Mouse (Mus musculus) midbrain, embryonic 16.5 days (tissue): Measurements from ENCODE around the gene Gm20867. TPM values are rescaled to one million over a fixed set of nuclear protein-coding genes. Genes with fewer than 3 reads are reported as not detected.
"Not testable (repeated sequence)": the region's sequence is repeated elsewhere in the genome, so short reads cannot be mapped to it uniquely, and the experiment has no call there.

ENCODE experiments used
- ATAC-seq: fragments of 200-750 bp; cut with Nextera tagmentation; 2 replicates; pipeline ENCODE4 v1.8.0; 2017; ENCODE audit warnings: moderate TSS enrichment
- H3K27ac ChIP-seq: fragments of 300-500 bp; sonication (generic); 2 replicates; pipeline ENCODE4 v1.5.1; 2014; ENCODE audit warnings: mild to moderate bottlenecking, low read length, mixed read lengths
- H3K27me3 ChIP-seq: fragments of 300-500 bp; sonication (generic); 2 replicates; pipeline ENCODE4 v1.6.1; 2014; ENCODE audit warnings: low read depth, low read length, mixed read lengths; ENCODE audit not compliant: control insufficient read depth, insufficient read depth
- H3K36me3 ChIP-seq: fragments of 300-500 bp; sonication (generic); 2 replicates; pipeline ENCODE4 v1.6.1; 2014; ENCODE audit warnings: mild to moderate bottlenecking, low read length, moderate library complexity, mixed read lengths; ENCODE audit not compliant: control insufficient read depth, insufficient read depth
- H3K4me1 ChIP-seq: fragments of 300-500 bp; sonication (generic); 2 replicates; pipeline ENCODE4 v1.6.1; 2014; ENCODE audit warnings: mild to moderate bottlenecking, low read length, mixed read lengths; ENCODE audit not compliant: control insufficient read depth, insufficient read depth
- H3K4me2 ChIP-seq: fragments of 300-500 bp; sonication (generic); 2 replicates; pipeline ENCODE4 v1.6.1; 2014; ENCODE audit warnings: mild to moderate bottlenecking, low read length, mixed read lengths
- H3K4me3 ChIP-seq: fragments of 300-500 bp; sonication (generic); 2 replicates; pipeline ENCODE4 v1.5.1; 2014; ENCODE audit warnings: low read depth, mild to moderate bottlenecking, low read length, moderate library complexity, mixed read lengths
- H3K9ac ChIP-seq: fragments of 300-500 bp; sonication (generic); 2 replicates; pipeline ENCODE4 v1.6.1; 2014; ENCODE audit warnings: low read depth, low read length, mixed read lengths
- H3K9me3 ChIP-seq: fragments of 300-500 bp; sonication (generic); replicated peaks from 2 replicates; pipeline ENCODE4 v1.6.1; 2014; ENCODE audit warnings: mild to moderate bottlenecking, low read length, mixed read lengths; ENCODE audit not compliant: control insufficient read depth, poor library complexity, severe bottlenecking
- WGBS: fragments of 180-500 bp; shearing (Covaris S2); extraction: QIAGEN DNeasy Blood & Tissue Kit; methylation state at CpG from one replicate; pipeline ENCODE4 v1.1.7; 2014; 5-methylcytosine and 5-hydroxymethylcytosine counted together
- polyA plus RNA-seq: library from polyadenylated mRNA; unstranded; fragments of >200 nt; fragmentation: Nextera tagmentation; extraction: Ambion mirVana; gene quantifications from 2 replicates; pipeline ENCODE4 v1.2.1, GENCODE M21; 2015

The Gm20867 gene
- not detected in 2 replicates for polyA plus RNA-seq

- no CpG with 5 or more reads among the region's 3 CpGs for WGBS
- H3K27ac ChIP-seq, H3K36me3 ChIP-seq, H3K4me3 ChIP-seq, H3K9me3 ChIP-seq, H3K4me1 ChIP-seq, H3K27me3 ChIP-seq, H3K9ac ChIP-seq, ATAC-seq, H3K4me2 ChIP-seq: not testable (repeated sequence)
Measured at GRCm38 (mm10) chrY:77963104-77963503, at the start of gene Gm20867. Gene Gm20867, minus strand, starts transcription at chrY:77963204.

Other genes with a start within 250 kb of the Gm20867 start
- gene Gm29564, start 249.8 kb upstream of the Gm20867 start, polyA plus RNA-seq: not detected in 2 replicates